Mouse (Mus musculus) monocyte, adult 5-6 weeks (primary cell): ENCODE measurements around the gene Ifna6. TPM values are rescaled to one million over a fixed set of nuclear protein-coding genes. Genes with fewer than 3 reads are reported as not detected.

Experiments used
- total RNA-seq: library from RNA; stranded (forward); fragments of 200-1000, 200-491, 200-594 nt; gene quantifications from 3 replicates; pipeline ENCODE4 v1.2.3, GENCODE M21; 2017

The Ifna6 gene
- total RNA-seq, 1 experiment from 2014 or later = not detected

Other genes starting within 250 kb of the Ifna6 start
- not detected in 3 replicates for gene Ifna9, start 235.0 kb upstream of the Ifna6 start, total RNA-seq
- not detected in 3 replicates for gene Ifna12, start 224.0 kb upstream of the Ifna6 start, total RNA-seq
- not detected in 3 replicates for gene C87499, start 193.0 kb upstream of the Ifna6 start, total RNA-seq
- gene Ifna13, start 183.0 kb upstream of the Ifna6 start, total RNA-seq = not detected in 3 replicates
- not detected in 3 replicates for gene Ifna16, start 150.5 kb upstream of the Ifna6 start, total RNA-seq
- gene Ifna2, start 143.5 kb upstream of the Ifna6 start, total RNA-seq = not detected in 3 replicates
- 0.43 TPM in 1 of 3 replicates, not detected in the others for gene Ifnab, start 136.1 kb upstream of the Ifna6 start, total RNA-seq
- gene Gm26566, start 105.6 kb upstream of the Ifna6 start, total RNA-seq = 0.49 to 2.0 TPM in 2 of 3 replicates, not detected in the other
- gene Klhl9, start 105.0 kb upstream of the Ifna6 start, total RNA-seq = 43.5 to 56.6 TPM (median 49.0 TPM) in 3 replicates
- gene Gm13271, start 72.5 kb upstream of the Ifna6 start, total RNA-seq = not detected in 3 replicates
- not detected in 3 replicates for gene Gm13283, start 67.3 kb upstream of the Ifna6 start, total RNA-seq
- not detected in 3 replicates for gene Gm13290, start 53.6 kb upstream of the Ifna6 start, total RNA-seq
- gene Gm13289, start 50.5 kb upstream of the Ifna6 start, total RNA-seq = not detected in 3 replicates
- gene Gm13272, start 47.6 kb upstream of the Ifna6 start, total RNA-seq = not detected in 3 replicates
- not detected in 3 replicates for gene Ifnz, start 45.3 kb upstream of the Ifna6 start, total RNA-seq
- gene Gm13276, start 41.7 kb upstream of the Ifna6 start, total RNA-seq = not detected in 3 replicates
- gene Gm13277, start 38.8 kb upstream of the Ifna6 start, total RNA-seq = not detected in 3 replicates
- not detected in 3 replicates for gene Gm13278, start 35.9 kb upstream of the Ifna6 start, total RNA-seq
- not detected in 3 replicates for gene Gm13275, start 32.9 kb upstream of the Ifna6 start, total RNA-seq
- not detected in 3 replicates for gene Gm13279, start 30.0 kb upstream of the Ifna6 start, total RNA-seq
- gene Gm13285, start 27.8 kb upstream of the Ifna6 start, total RNA-seq = not detected in 3 replicates
- not detected in 3 replicates for gene Gm13287, start 24.2 kb upstream of the Ifna6 start, total RNA-seq
- gene Gm13288, start 21.9 kb upstream of the Ifna6 start, total RNA-seq = 0.29 TPM in 1 of 3 replicates, not detected in the others
- not detected in 3 replicates for gene Ifna7, start 11.2 kb upstream of the Ifna6 start, total RNA-seq
- gene Ifna11, start 7.5 kb upstream of the Ifna6 start, total RNA-seq = not detected in 3 replicates
- not detected in 3 replicates for gene Ifna5, start 8.1 kb downstream of the Ifna6 start, total RNA-seq
- not detected in 3 replicates for gene Ifna4, start 14.4 kb downstream of the Ifna6 start, total RNA-seq
- gene Ifna1, start 22.7 kb downstream of the Ifna6 start, total RNA-seq = not detected in 3 replicates
- gene Ifne, start 52.8 kb downstream of the Ifna6 start, total RNA-seq = not detected in 3 replicates